Mouse (Mus musculus): ENCODE data around the gene Gm3646. TPM values are rescaled to one million over a fixed set of nuclear protein-coding genes. Genes with fewer than 3 reads are reported as not detected.

Gm3646 gene
- polyA plus RNA-seq, 1 experiment from 2014 or later, result not detected

GRCm38 (mm10) chr1:39773991-39774729 is 31.0 kb downstream of the Gm3646 start:
- 53% methylated on average over 14 of the region's 14 CpGs for WGBS
- Histone ChIP-seq H3K36me3 (no peaks in the 10 kb centered on the region), H3K9ac (no peak overlapping the region), H3K4me3 (no peak overlapping the region), H3K4me1 (replicated peaks) (peaks cover 28% of the 10 kb centered on the region), H3K27ac (replicated peaks) (peak overlapping the region; percentile 56), H3K27me3 (no peaks in the 10 kb centered on the region), H3K4me2 (no peak overlapping the region), H3K9me3 (no peaks in the 10 kb centered on the region)
- peak; percentile 77; the same call in 1 of the 2 replicates for ATAC-seq (ENCODE audit: low read depth)

DNA sequence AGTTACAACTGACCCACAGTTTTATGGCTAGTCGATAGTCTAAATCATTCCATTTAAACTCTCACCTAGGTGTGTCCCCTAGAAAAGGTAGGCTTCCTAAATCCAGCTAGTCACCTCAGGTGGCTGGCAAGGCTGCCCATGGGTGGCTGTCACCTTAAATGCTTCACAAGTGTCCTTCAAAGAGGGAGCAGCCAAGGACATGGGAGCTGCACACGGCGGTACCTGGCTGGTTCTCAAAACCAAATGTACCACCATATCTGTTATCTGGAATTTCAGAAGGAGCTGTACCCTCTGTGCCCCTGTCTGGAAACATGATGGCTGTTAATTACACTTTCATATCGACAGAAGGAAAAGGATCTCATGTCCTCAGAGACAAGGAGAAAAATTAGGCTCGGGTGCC is 31.6 kb downstream of the Gm3646 start:
- H3K27me3 ChIP-seq, result no peaks in the 10 kb centered on the region
- H3K36me3 ChIP-seq, result no peaks in the 10 kb centered on the region
- no peak for ATAC-seq (ENCODE audit: low read depth)
- no peak overlapping the region for H3K4me3 ChIP-seq
- no peaks in the 10 kb centered on the region for H3K9me3 ChIP-seq
- 76% methylated on average over 5 of the region's 5 CpGs for WGBS
- no peak overlapping the region for H3K4me2 ChIP-seq
- no peak overlapping the region for H3K9ac ChIP-seq
- H3K4me1 ChIP-seq (replicated peaks), result peaks cover 28% of the 10 kb centered on the region
- H3K27ac ChIP-seq (replicated peaks), result peak overlapping the region; percentile 56; the same call in 1 of the 2 replicates

DNA sequence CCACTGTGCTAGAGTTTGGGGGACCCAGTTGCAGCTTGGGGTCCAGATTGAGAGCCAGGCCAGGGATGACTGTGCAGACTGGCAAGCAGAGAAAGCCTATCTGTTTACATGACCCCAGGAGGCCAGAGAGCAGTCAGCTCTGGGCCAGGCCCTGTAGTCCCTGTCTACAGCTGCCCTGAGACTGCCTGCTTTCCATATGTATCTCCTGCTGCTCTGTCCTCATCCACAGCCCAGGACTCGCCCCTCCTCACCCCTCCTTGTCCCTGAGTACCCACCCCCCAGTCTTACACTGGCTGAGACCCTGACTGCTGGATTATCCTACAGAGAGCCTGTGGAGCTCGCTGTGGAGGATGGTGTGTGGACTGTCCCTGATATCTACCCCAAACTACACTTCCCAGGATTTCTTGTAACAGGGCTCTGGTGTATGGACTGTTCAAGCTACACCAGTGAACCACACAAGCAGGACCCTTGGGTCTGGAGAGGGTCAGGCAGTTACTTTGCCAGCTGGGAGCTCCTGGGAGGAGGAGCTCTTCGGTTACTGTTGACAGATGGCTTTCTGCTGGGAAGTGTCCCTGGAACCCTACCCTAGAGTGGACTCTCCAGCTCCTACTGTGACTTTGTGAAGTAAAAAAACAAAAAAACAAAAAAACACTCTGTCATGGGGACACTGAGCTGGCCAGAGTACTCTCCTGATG is 32.6 kb downstream of the Gm3646 start:
- ATAC-seq (ENCODE audit: low read depth), result peak; percentile 69
- WGBS, result 21% methylated on average over 3 of the region's 3 CpGs
- H3K27ac ChIP-seq (replicated peaks), result no peak overlapping the region
- no peak overlapping the region for H3K4me3 ChIP-seq
- H3K4me2 ChIP-seq, result no peak overlapping the region
- H3K4me1 ChIP-seq (replicated peaks), result peaks cover 28% of the 10 kb centered on the region
- H3K27me3 ChIP-seq, result no peaks in the 10 kb centered on the region
- no peaks in the 10 kb centered on the region for H3K36me3 ChIP-seq
- no peaks in the 10 kb centered on the region for H3K9me3 ChIP-seq
- H3K9ac ChIP-seq, result no peak overlapping the region

DNA sequence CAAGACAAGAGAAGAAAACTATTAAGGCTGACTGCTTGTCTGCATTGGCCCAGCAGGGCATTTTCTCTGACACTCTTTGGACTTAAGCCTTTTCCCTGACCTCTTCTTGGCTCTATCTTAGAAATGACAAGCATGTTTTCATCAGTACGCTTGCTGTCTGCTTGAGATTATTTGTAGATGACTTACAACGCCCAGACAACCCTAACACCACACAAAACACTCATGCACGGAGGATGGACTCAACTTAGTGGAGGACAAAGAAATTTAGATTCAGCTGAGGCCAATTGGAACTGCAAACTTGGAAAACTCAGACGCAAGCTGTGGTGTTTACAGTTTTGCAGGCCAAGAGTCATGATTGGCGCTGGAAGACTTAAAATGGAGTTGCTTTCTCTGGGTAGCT is 34.7 kb downstream of the Gm3646 start:
- Histone ChIP-seq H3K9ac (no peak overlapping the region), H3K4me3 (no peak overlapping the region), H3K27me3 (no peaks in the 10 kb centered on the region), H3K27ac (replicated peaks) (no peak overlapping the region), H3K4me2 (no peak overlapping the region), H3K4me1 (replicated peaks) (peaks cover 28% of the 10 kb centered on the region), H3K36me3 (no peaks in the 10 kb centered on the region), H3K9me3 (no peaks in the 10 kb centered on the region)
- ATAC-seq (ENCODE audit: low read depth), result no peak
- 85% methylated on average over 5 of the region's 5 CpGs for WGBS

DNA sequence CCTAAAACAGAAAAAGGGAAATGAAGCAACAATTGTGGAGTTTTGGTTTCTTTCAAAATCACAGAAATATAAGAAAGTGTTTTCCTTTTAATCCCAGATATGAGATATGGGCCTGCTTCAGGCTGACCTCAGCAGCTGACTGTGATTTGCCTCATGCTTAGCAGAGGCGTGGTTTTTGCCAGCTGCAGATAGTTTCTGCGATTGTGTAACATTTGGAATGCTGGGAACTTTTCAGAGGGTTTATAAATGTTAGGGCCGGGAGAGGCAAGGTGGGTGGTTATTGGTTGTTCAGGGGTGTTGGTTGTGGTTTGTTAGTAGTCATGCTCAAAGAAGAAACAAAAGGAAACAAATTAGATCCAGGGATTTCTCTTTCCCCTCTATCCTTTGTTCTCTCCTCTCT is 37.1 kb downstream of the Gm3646 start:
- Histone ChIP-seq H3K4me1 (replicated peaks) (peaks cover 11% of the 10 kb centered on the region), H3K27me3 (no peaks in the 10 kb centered on the region), H3K4me3 (no peak overlapping the region), H3K4me2 (no peak overlapping the region), H3K36me3 (no peaks in the 10 kb centered on the region), H3K9ac (no peak overlapping the region), H3K9me3 (no peaks in the 10 kb centered on the region), H3K27ac (replicated peaks) (no peak overlapping the region)
- WGBS, result 83% methylated on average over 3 of the region's 3 CpGs
- no peak for ATAC-seq (ENCODE audit: low read depth)

- peaks cover 20% of the 10 kb centered on the region for H3K4me1 ChIP-seq (replicated peaks)
- no peaks in the 10 kb centered on the region for H3K36me3 ChIP-seq
- 86% methylated on average over 7 of the region's 7 CpGs for WGBS
- no peak overlapping the region for H3K9ac ChIP-seq
- no peaks in the 10 kb centered on the region for H3K9me3 ChIP-seq
- ATAC-seq (ENCODE audit: low read depth), result no peak
- H3K27ac ChIP-seq (replicated peaks), result no peak overlapping the region
- no peaks in the 10 kb centered on the region for H3K27me3 ChIP-seq
- H3K4me2 ChIP-seq, result no peak overlapping the region
- H3K4me3 ChIP-seq, result no peak overlapping the region
Observed at GRCm38 (mm10) chr1:39765854-39766493, 39.2 kb downstream of the Gm3646 start.

DNA sequence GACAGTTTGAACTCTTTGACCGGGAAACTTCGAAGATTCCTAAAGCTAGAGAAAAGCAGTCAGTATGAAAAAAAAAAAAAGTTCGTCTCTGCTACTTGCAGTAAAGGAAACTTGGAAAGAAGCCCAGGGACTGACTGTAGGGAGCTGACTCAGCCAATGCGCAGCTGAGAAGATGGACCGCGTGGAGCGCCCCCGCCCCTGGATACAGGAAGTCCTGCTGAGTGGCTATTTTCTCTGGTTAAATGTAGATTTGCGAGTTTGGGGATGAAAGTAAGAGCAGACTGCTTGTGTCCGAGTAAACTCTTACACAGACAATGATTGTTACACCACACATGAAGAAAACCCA is 43.1 kb downstream of the Gm3646 start:
- under 1% methylated on average over 10 of the region's 10 CpGs for WGBS
- no peaks in the 10 kb centered on the region for H3K9me3 ChIP-seq
- 0 out of 2 replicates have a peak overlapping the region, but pooled peaks have one; percentile 18 for H3K9ac ChIP-seq
- no peaks in the 10 kb centered on the region for H3K36me3 ChIP-seq
- no peaks in the 10 kb centered on the region for H3K27me3 ChIP-seq
- H3K4me2 ChIP-seq, result peak overlapping the region; percentile 44
- peak; percentile 80 for ATAC-seq (ENCODE audit: low read depth)
- H3K4me1 ChIP-seq (replicated peaks), result peaks cover 35% of the 10 kb centered on the region
- peak overlapping the region; percentile 80 for H3K27ac ChIP-seq (replicated peaks)
- no peak overlapping the region for H3K4me3 ChIP-seq

DNA sequence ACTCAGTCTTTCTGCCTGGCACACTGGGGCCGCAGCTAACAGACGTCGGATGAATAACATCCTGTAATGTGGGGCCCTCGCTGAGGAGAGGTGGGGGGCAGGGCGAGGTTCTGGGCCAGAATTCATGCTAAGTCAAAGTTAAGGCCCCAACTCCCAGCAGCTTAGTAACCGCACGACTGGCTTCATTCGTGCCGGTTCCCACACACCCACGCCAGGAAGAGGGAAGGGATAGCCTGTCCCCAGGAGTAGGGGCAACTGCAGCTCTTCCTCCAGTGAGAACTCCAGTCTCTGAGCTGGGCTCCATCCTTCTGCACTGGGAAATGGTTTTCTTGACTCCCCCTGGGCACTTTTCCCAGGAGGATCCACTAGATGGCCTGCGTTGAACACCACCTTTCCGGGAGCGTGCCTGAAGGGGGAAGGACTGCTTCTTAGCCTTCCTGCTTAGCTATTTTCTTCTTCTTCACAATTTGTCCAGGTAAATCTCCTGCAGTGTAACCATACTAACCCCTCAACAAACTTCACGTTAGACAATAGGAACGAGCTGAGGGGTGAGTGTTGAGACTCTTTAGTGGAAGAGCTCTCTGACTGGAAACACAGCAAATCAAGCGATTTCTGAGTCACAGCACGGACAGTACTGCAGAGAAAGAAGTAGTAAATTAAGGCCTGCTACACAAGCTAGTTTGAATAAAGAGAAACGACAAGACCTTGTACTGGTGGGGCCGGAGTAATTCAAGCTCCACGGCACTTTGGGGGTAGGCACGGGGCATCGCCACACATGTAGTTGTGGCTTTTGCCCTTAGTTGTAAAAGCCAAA is 43.7 kb downstream of the Gm3646 start:
- Histone ChIP-seq H3K4me3 (no peak overlapping the region), H3K9ac (0 out of 2 replicates have a peak overlapping the region, but pooled peaks have one; percentile 26), H3K36me3 (no peaks in the 10 kb centered on the region), H3K4me1 (replicated peaks) (peaks cover 35% of the 10 kb centered on the region), H3K9me3 (no peaks in the 10 kb centered on the region), H3K27ac (replicated peaks) (peak overlapping the region; percentile 80), H3K27me3 (no peaks in the 10 kb centered on the region), H3K4me2 (peak overlapping the region; percentile 44)
- ATAC-seq (ENCODE audit: low read depth), result peak; percentile 70
- WGBS, result 2% methylated on average over 22 of the region's 22 CpGs

DNA sequence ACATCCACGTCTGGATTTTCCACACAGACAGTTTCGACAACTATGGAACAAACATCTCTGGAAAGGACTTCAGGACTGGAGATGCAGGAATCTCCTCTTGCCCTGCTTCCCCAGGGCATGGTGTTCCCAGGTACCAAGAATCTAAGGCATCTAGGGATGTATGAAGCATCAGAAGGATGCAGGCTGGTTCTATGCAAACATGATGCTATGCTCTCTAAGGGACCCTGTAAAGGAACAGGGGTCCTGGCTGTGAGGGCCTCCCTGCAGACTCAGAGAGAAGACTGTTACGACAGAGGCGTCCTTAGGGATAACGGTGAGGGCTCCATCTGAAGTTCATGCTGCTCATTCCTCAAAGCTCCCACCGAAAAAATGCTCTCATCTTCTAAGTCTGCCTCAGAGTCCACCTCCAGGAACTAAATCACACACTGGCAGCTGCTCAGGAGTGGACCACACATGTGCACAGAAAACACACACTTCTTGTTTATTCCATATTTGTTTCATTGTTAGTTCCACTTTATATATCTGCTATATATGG is 44.9 kb downstream of the Gm3646 start:
- no peak overlapping the region for H3K9ac ChIP-seq
- no peak overlapping the region for H3K4me2 ChIP-seq
- 74% methylated on average over 6 of the region's 6 CpGs for WGBS
- H3K4me1 ChIP-seq (replicated peaks), result peaks cover 35% of the 10 kb centered on the region
- no peaks in the 10 kb centered on the region for H3K36me3 ChIP-seq
- no peak for ATAC-seq (ENCODE audit: low read depth)
- no peaks in the 10 kb centered on the region for H3K27me3 ChIP-seq
- H3K9me3 ChIP-seq, result no peaks in the 10 kb centered on the region
- H3K27ac ChIP-seq (replicated peaks), result no peak overlapping the region
- no peak overlapping the region for H3K4me3 ChIP-seq

DNA sequence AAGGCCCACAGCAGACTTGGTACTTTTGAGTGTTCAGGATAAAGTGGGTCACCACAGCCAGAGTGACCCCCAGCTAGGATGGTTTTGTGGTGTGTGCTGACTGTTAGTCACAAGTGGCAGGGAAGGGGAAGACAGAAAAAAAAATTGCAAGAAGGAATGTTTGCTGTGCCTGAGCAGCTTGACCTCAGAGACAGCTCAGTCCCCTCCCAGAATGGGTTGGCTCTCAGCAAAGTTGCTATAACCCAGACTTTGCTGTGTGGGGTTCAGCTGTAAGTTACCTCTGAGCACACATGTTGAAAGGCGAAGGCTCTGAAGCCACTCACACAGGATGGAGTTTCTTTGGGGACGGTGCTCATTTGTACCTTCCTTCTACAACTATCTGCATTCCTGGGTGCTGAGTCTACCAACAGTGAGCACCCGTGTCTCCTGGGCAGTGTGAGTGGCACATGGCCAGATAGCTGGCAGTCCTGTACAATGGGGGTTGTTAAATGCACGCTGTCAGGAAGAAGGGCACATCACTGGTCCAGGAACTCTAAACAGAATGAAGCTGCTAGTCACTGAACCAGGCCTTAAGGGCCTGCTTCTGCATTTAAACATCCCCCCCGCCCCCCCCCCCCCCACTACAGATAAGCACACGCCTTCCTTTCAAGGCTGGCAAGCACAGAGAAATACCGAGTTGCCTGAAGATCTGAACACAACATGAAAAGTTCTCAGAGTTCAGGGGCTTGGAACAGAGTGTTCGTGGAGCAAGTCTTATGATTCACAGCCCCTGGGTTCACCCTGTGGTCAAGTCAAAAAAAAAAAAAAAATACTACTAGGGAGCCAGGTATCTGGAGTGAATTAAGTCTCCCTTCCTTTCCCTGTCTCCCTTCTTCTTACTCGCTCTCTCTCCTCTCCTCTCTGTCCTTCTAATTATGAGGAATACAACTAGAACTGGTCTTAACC is 45.6 kb downstream of the Gm3646 start:
- no peak overlapping the region for H3K9ac ChIP-seq
- no peak overlapping the region for H3K4me2 ChIP-seq
- no peak overlapping the region for H3K4me3 ChIP-seq
- no peaks in the 10 kb centered on the region for H3K27me3 ChIP-seq
- no peak for ATAC-seq (ENCODE audit: low read depth)
- H3K4me1 ChIP-seq (replicated peaks), result peaks cover 35% of the 10 kb centered on the region
- no peaks in the 10 kb centered on the region for H3K9me3 ChIP-seq
- 60% methylated on average over 9 of the region's 9 CpGs for WGBS
- H3K36me3 ChIP-seq, result no peaks in the 10 kb centered on the region
- no peak overlapping the region for H3K27ac ChIP-seq (replicated peaks)

DNA sequence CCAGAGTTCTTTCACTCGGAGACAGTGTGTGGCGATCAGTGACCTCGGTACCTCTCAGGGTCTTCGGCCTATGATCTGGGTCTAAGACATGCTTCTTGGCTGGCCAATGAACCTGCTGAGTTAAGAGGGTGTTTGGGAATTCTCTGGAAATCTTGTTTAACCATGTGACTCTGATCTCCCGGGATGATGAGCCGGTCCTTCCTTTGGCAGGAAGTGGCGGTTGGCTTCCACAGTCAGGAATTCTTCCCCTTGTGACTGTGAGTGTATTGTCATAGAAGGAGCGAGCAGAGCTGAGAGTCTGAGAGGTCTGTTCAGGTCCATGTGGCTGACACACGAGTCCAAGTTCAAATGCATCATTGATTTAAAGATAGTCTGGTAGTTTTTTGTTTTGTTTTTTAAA is 46.9 kb downstream of the Gm3646 start:
- Histone ChIP-seq H3K9me3 (no peaks in the 10 kb centered on the region), H3K4me3 (no peak overlapping the region), H3K27me3 (no peaks in the 10 kb centered on the region), H3K4me1 (replicated peaks) (peaks cover 35% of the 10 kb centered on the region), H3K4me2 (no peak overlapping the region), H3K36me3 (no peaks in the 10 kb centered on the region), H3K27ac (replicated peaks) (no peak overlapping the region), H3K9ac (no peak overlapping the region)
- ATAC-seq (ENCODE audit: low read depth), result no peak
- WGBS, result 77% methylated on average over 9 of the region's 9 CpGs

All from neural tube, embryonic 13.5 days (tissue).